Mouse (Mus musculus): ENCODE results near the gene Nol4l. TPM values are rescaled to one million over a fixed set of nuclear protein-coding genes. Genes with fewer than 3 reads are reported as not detected.
A peak's percentile ranks its signal among the peaks of the same experiment; 100 is the strongest.

Gene Nol4l
- polyA plus RNA-seq, 1 experiment from 2014 or later, result 39.9 TPM

- Histone ChIP-seq H3K27ac (ENCODE audit: low read length) (peak overlapping the region; percentile 75), H3K9ac (ENCODE audit: low read depth, low read length) (peak overlapping the region; percentile 1; the same call in 1 of the 2 replicates), H3K9me3 (replicated peaks; ENCODE audit: control insufficient read depth, low read length, poor library complexity, severe bottlenecking) (no peaks in the 10 kb centered on the region), H3K36me3 (ENCODE audit: control insufficient read depth, insufficient read depth, low read length) (no peaks in the 10 kb centered on the region), H3K4me2 (ENCODE audit: low read length) (peak overlapping the region; percentile 51), H3K4me1 (ENCODE audit: control insufficient read depth, insufficient read depth, low read length) (peaks cover 17% of the 10 kb centered on the region), H3K27me3 (ENCODE audit: control insufficient read depth, insufficient read depth, low read depth, low read length) (no peaks in the 10 kb centered on the region), H3K4me3 (ENCODE audit: low read depth, low read length) (no peak overlapping the region)
- 6% methylated on average over 21 of the region's 21 CpGs for WGBS
- ATAC-seq, result peak; percentile 87
Measured at GRCm38 (mm10) chr2:153560664-153561541, 31.1 kb upstream of the Nol4l start.

- Histone ChIP-seq H3K27ac (ENCODE audit: low read length) (no peak overlapping the region), H3K4me3 (ENCODE audit: low read depth, low read length) (no peak overlapping the region), H3K9me3 (replicated peaks; ENCODE audit: control insufficient read depth, low read length, poor library complexity, severe bottlenecking) (no peaks in the 10 kb centered on the region), H3K4me2 (ENCODE audit: low read length) (no peak overlapping the region), H3K9ac (ENCODE audit: low read depth, low read length) (no peak overlapping the region), H3K36me3 (ENCODE audit: control insufficient read depth, insufficient read depth, low read length) (no peaks in the 10 kb centered on the region), H3K27me3 (ENCODE audit: control insufficient read depth, insufficient read depth, low read depth, low read length) (no peaks in the 10 kb centered on the region), H3K4me1 (ENCODE audit: control insufficient read depth, insufficient read depth, low read length) (peaks cover 17% of the 10 kb centered on the region)
- WGBS, result 45% methylated on average over 8 of the region's 8 CpGs
- no peak for ATAC-seq
Measured at GRCm38 (mm10) chr2:153559613-153560152, 29.9 kb upstream of the Nol4l start.

- Histone ChIP-seq H3K36me3 (ENCODE audit: control insufficient read depth, insufficient read depth, low read length) (no peaks in the 10 kb centered on the region), H3K9me3 (replicated peaks; ENCODE audit: control insufficient read depth, low read length, poor library complexity, severe bottlenecking) (no peaks in the 10 kb centered on the region), H3K4me2 (ENCODE audit: low read length) (no peak overlapping the region), H3K27me3 (ENCODE audit: control insufficient read depth, insufficient read depth, low read depth, low read length) (no peaks in the 10 kb centered on the region), H3K4me1 (ENCODE audit: control insufficient read depth, insufficient read depth, low read length) (peaks cover 17% of the 10 kb centered on the region), H3K27ac (ENCODE audit: low read length) (no peak overlapping the region), H3K9ac (ENCODE audit: low read depth, low read length) (no peak overlapping the region), H3K4me3 (ENCODE audit: low read depth, low read length) (no peak overlapping the region)
- 74% methylated on average over 6 of the region's 6 CpGs for WGBS
- no peak for ATAC-seq
Measured at GRCm38 (mm10) chr2:153558464-153558863, 28.7 kb upstream of the Nol4l start.

- Histone ChIP-seq H3K27me3 (ENCODE audit: control insufficient read depth, insufficient read depth, low read depth, low read length) (no peaks in the 10 kb centered on the region), H3K4me2 (ENCODE audit: low read length) (no peak overlapping the region), H3K27ac (ENCODE audit: low read length) (no peak overlapping the region), H3K9ac (ENCODE audit: low read depth, low read length) (no peak overlapping the region), H3K36me3 (ENCODE audit: control insufficient read depth, insufficient read depth, low read length) (no peaks in the 10 kb centered on the region), H3K4me3 (ENCODE audit: low read depth, low read length) (no peak overlapping the region), H3K9me3 (replicated peaks; ENCODE audit: control insufficient read depth, low read length, poor library complexity, severe bottlenecking) (no peaks in the 10 kb centered on the region), H3K4me1 (ENCODE audit: control insufficient read depth, insufficient read depth, low read length) (peaks cover 17% of the 10 kb centered on the region)
- 87% methylated on average over 4 of the region's 4 CpGs for WGBS
- no peak for ATAC-seq
Measured at GRCm38 (mm10) chr2:153557259-153557658, 27.5 kb upstream of the Nol4l start.

GRCm38 (mm10) chr2:153556208-153556607 lies 26.4 kb upstream of the Nol4l start:
- Histone ChIP-seq H3K27me3 (ENCODE audit: control insufficient read depth, insufficient read depth, low read depth, low read length) (no peaks in the 10 kb centered on the region), H3K4me2 (ENCODE audit: low read length) (no peak overlapping the region), H3K36me3 (ENCODE audit: control insufficient read depth, insufficient read depth, low read length) (no peaks in the 10 kb centered on the region), H3K9ac (ENCODE audit: low read depth, low read length) (no peak overlapping the region), H3K4me3 (ENCODE audit: low read depth, low read length) (no peak overlapping the region), H3K27ac (ENCODE audit: low read length) (no peak overlapping the region), H3K4me1 (ENCODE audit: control insufficient read depth, insufficient read depth, low read length) (peaks cover 12% of the 10 kb centered on the region), H3K9me3 (replicated peaks; ENCODE audit: control insufficient read depth, low read length, poor library complexity, severe bottlenecking) (no peaks in the 10 kb centered on the region)
- WGBS, result 52% methylated on average over 9 of the region's 9 CpGs
- ATAC-seq, result no peak

GRCm38 (mm10) chr2:153554543-153554942 lies 24.8 kb upstream of the Nol4l start:
- Histone ChIP-seq H3K27me3 (ENCODE audit: control insufficient read depth, insufficient read depth, low read depth, low read length) (no peaks in the 10 kb centered on the region), H3K27ac (ENCODE audit: low read length) (no peak overlapping the region), H3K9me3 (replicated peaks; ENCODE audit: control insufficient read depth, low read length, poor library complexity, severe bottlenecking) (no peaks in the 10 kb centered on the region), H3K36me3 (ENCODE audit: control insufficient read depth, insufficient read depth, low read length) (no peaks in the 10 kb centered on the region), H3K4me1 (ENCODE audit: control insufficient read depth, insufficient read depth, low read length) (no peaks in the 10 kb centered on the region), H3K4me3 (ENCODE audit: low read depth, low read length) (no peak overlapping the region), H3K9ac (ENCODE audit: low read depth, low read length) (no peak overlapping the region), H3K4me2 (ENCODE audit: low read length) (no peak overlapping the region)
- no peak for ATAC-seq
- 84% methylated on average over 7 of the region's 7 CpGs for WGBS

GRCm38 (mm10) chr2:153549486-153549885 lies 19.7 kb upstream of the Nol4l start:
- no peak overlapping the region for H3K27ac ChIP-seq (ENCODE audit: low read length)
- no peaks in the 10 kb centered on the region for H3K27me3 ChIP-seq (ENCODE audit: control insufficient read depth, insufficient read depth, low read depth, low read length)
- no peaks in the 10 kb centered on the region for H3K9me3 ChIP-seq (replicated peaks; ENCODE audit: control insufficient read depth, low read length, poor library complexity, severe bottlenecking)
- WGBS, result 77% methylated on average over 8 of the region's 8 CpGs
- no peak overlapping the region for H3K9ac ChIP-seq (ENCODE audit: low read depth, low read length)
- no peak overlapping the region for H3K4me2 ChIP-seq (ENCODE audit: low read length)
- H3K4me3 ChIP-seq (ENCODE audit: low read depth, low read length), result no peak overlapping the region
- H3K4me1 ChIP-seq (ENCODE audit: control insufficient read depth, insufficient read depth, low read length), result peaks cover 11% of the 10 kb centered on the region
- no peaks in the 10 kb centered on the region for H3K36me3 ChIP-seq (ENCODE audit: control insufficient read depth, insufficient read depth, low read length)
- no peak; the same call in 1 of the 2 replicates for ATAC-seq

GRCm38 (mm10) chr2:153548221-153548923 lies 18.6 kb upstream of the Nol4l start:
- 20% methylated on average over 14 of the region's 14 CpGs for WGBS
- Histone ChIP-seq H3K9me3 (replicated peaks; ENCODE audit: control insufficient read depth, low read length, poor library complexity, severe bottlenecking) (no peaks in the 10 kb centered on the region), H3K27ac (ENCODE audit: low read length) (peak overlapping the region; percentile 53), H3K4me2 (ENCODE audit: low read length) (peak overlapping the region; percentile 22; the same call in 1 of the 2 replicates), H3K4me1 (ENCODE audit: control insufficient read depth, insufficient read depth, low read length) (peaks cover 11% of the 10 kb centered on the region), H3K4me3 (ENCODE audit: low read depth, low read length) (no peak overlapping the region), H3K36me3 (ENCODE audit: control insufficient read depth, insufficient read depth, low read length) (no peaks in the 10 kb centered on the region), H3K9ac (ENCODE audit: low read depth, low read length) (peak overlapping the region; percentile 8; the same call in 1 of the 2 replicates), H3K27me3 (ENCODE audit: control insufficient read depth, insufficient read depth, low read depth, low read length) (no peaks in the 10 kb centered on the region)
- ATAC-seq, result peak; percentile 81

GRCm38 (mm10) chr2:153547633-153548032 lies 17.9 kb upstream of the Nol4l start:
- H3K4me1 ChIP-seq (ENCODE audit: control insufficient read depth, insufficient read depth, low read length), result peaks cover 11% of the 10 kb centered on the region
- H3K27ac ChIP-seq (ENCODE audit: low read length), result no peak overlapping the region
- H3K36me3 ChIP-seq (ENCODE audit: control insufficient read depth, insufficient read depth, low read length), result no peaks in the 10 kb centered on the region
- H3K9ac ChIP-seq (ENCODE audit: low read depth, low read length), result no peak overlapping the region
- 88% methylated on average over 3 of the region's 3 CpGs for WGBS
- no peaks in the 10 kb centered on the region for H3K27me3 ChIP-seq (ENCODE audit: control insufficient read depth, insufficient read depth, low read depth, low read length)
- H3K4me2 ChIP-seq (ENCODE audit: low read length), result no peak overlapping the region
- no peak for ATAC-seq
- H3K9me3 ChIP-seq (replicated peaks; ENCODE audit: control insufficient read depth, low read length, poor library complexity, severe bottlenecking), result no peaks in the 10 kb centered on the region
- no peak overlapping the region for H3K4me3 ChIP-seq (ENCODE audit: low read depth, low read length)

Data from midbrain, embryonic 16.5 days (tissue).